Mouse (Mus musculus) hindbrain, postnatal 0 days (tissue): ENCODE measurements at regions not wholly inside any gene's neighbourhood (a gene's known extent, or its start where the extent isn't known, plus 50 kb on each side); places are given as distances from the start of the nearest gene placed in this dataset.

Experiments used
- ATAC-seq: fragments of 200-750 bp; cut with Nextera tagmentation; 2 replicates; pipeline ENCODE4 v1.8.0; 2017; ENCODE audit warnings: mild to moderate bottlenecking, moderate TSS enrichment, moderate library complexity
- DNase-seq: peaks from one replicate; pipeline ENCODE4 v3.0.0-alpha.2; 2015; ENCODE audit warnings: low spot score
- H3K27ac ChIP-seq: fragments of 300-500 bp; sonication (generic); 2 replicates; pipeline ENCODE4 v1.5.1; 2014; ENCODE audit warnings: mild to moderate bottlenecking
- H3K27me3 ChIP-seq: fragments of 300-500 bp; sonication (generic); 2 replicates; pipeline ENCODE4 v1.6.1; 2014; ENCODE audit warnings: low read length, mixed read lengths; ENCODE audit not compliant: insufficient read depth
- H3K36me3 ChIP-seq: fragments of 300-500 bp; sonication (generic); 2 replicates; pipeline ENCODE4 v1.6.1; 2014; ENCODE audit warnings: low read length, mixed read lengths; ENCODE audit not compliant: insufficient read depth
- H3K4me1 ChIP-seq: fragments of 300-500 bp; sonication (generic); 2 replicates; pipeline ENCODE4 v1.6.1; 2014; ENCODE audit warnings: antibody characterized with exemption, low read length, mixed read lengths; ENCODE audit not compliant: insufficient read depth
- H3K4me2 ChIP-seq: fragments of 300-500 bp; sonication (generic); 2 replicates; pipeline ENCODE4 v1.6.1; 2014; ENCODE audit warnings: low read depth, mild to moderate bottlenecking, low read length, moderate library complexity, mixed read lengths
- H3K4me3 ChIP-seq: fragments of 300-500 bp; sonication (generic); 2 replicates; pipeline ENCODE4 v1.5.1; 2014; ENCODE audit warnings: low read length
- H3K9ac ChIP-seq: fragments of 300-500 bp; sonication (generic); replicated peaks from 2 replicates; pipeline ENCODE4 v1.6.1; 2014; ENCODE audit warnings: mild to moderate bottlenecking, low read length, moderate library complexity, mixed read lengths
- H3K9me3 ChIP-seq: fragments of 300-500 bp; sonication (generic); 2 replicates; pipeline ENCODE4 v1.6.1; 2016; ENCODE audit warnings: low read length, mixed read lengths
- CTCF ChIP-seq: IDR thresholded peaks from 2 replicates; pipeline ENCODE4 v1.5.1; 2016; ENCODE audit warnings: antibody characterized with exemption, control low read depth, low read depth
- WGBS: fragments of 180-500 bp; shearing (Covaris S2); extraction: QIAGEN DNeasy Blood & Tissue Kit; methylation state at CpG from one replicate; pipeline ENCODE4 v1.1.7; 2014; 5-methylcytosine and 5-hydroxymethylcytosine counted together

- H3K9ac ChIP-seq, result no peak overlapping the region
- 92% methylated on average over 10 of the region's 10 CpGs for whole genome bisulfite sequencing
- no peaks in the 10 kb centered on the region for H3K36me3 ChIP-seq
- DNase-seq (no peak), ATAC-seq (no peak)
- H3K27me3 ChIP-seq, result no peaks in the 10 kb centered on the region
- no peaks in the 10 kb centered on the region for H3K9me3 ChIP-seq
- H3K4me2 ChIP-seq, result no peak overlapping the region
- no peak for TF ChIP-seq CTCF
- no peak overlapping the region for H3K4me3 ChIP-seq
- no peak overlapping the region for H3K27ac ChIP-seq
- H3K4me1 ChIP-seq, result 0 out of 2 replicates have a peak, but pooled peaks cover 4% of the 10 kb centered on the region
These were observed 1222.2 kb upstream of the A1bg start for GRCm38 (mm10) chr15:62144776-62145564.

- 62% methylated on average over 4 of the region's 4 CpGs for WGBS
These were observed 1217.0 kb upstream of the A1bg start for GRCm38 (mm10) chr15:62139859-62140258.

DNA sequence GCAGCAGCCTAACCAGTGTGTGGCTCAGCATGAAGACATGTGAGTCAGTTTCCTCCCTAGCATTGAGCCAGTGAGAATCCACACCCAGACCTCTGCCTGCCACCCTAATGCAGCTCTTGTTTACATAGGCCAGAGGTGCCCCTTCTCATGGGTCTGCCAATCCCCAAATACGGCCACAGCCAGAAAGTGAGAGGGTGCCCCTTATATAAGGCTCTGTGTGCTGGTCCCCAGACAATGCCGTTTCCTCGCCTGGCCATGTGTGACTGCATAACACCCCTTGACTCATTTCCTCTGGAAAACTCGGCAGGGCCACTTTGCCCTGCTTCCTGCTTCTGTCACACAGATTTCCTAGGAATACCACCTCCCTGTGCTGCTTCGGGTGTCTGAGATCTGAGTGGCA lies 1216.4 kb upstream of the A1bg start:
- no peak for TF ChIP-seq CTCF
- Histone ChIP-seq H3K27ac (no peak overlapping the region), H3K9me3 (no peaks in the 10 kb centered on the region)

More at GRCm38 (mm10) chr15:62139859-62140258, 1217.0 kb upstream of the A1bg start:
- H3K9ac ChIP-seq, result no peak overlapping the region
- no peaks in the 10 kb centered on the region for H3K9me3 ChIP-seq
- H3K27me3 ChIP-seq, result no peaks in the 10 kb centered on the region
- no peak overlapping the region for H3K4me3 ChIP-seq
- 0 out of 2 replicates have a peak, but pooled peaks cover 10% of the 10 kb centered on the region for H3K4me1 ChIP-seq
- H3K36me3 ChIP-seq, result no peaks in the 10 kb centered on the region
- no peak overlapping the region for H3K4me2 ChIP-seq
- no peak overlapping the region for H3K27ac ChIP-seq
- DNase-seq, result no peak
- no peak for TF ChIP-seq CTCF
- no peak for ATAC-seq

GRCm38 (mm10) chr15:62138701-62139100 lies 1215.9 kb upstream of the A1bg start:
- no peaks in the 10 kb centered on the region for H3K9me3 ChIP-seq
- no peak overlapping the region for H3K4me3 ChIP-seq
- no peaks in the 10 kb centered on the region for H3K27me3 ChIP-seq
- no peak for ATAC-seq
- no peak overlapping the region for H3K27ac ChIP-seq
- WGBS, result 90% methylated on average over 6 of the region's 6 CpGs
- no peak for TF ChIP-seq CTCF
- H3K9ac ChIP-seq, result no peak overlapping the region
- 0 out of 2 replicates have a peak, but pooled peaks cover 10% of the 10 kb centered on the region for H3K4me1 ChIP-seq
- no peak for DNase-seq
- H3K4me2 ChIP-seq, result no peak overlapping the region
- H3K36me3 ChIP-seq, result no peaks in the 10 kb centered on the region

More for the DNA sequence above, 1216.4 kb upstream of the A1bg start:
- DNase-seq, result no peak
- Histone ChIP-seq H3K4me3 (no peak overlapping the region), H3K9ac (no peak overlapping the region), H3K4me2 (no peak overlapping the region), H3K4me1 (0 out of 2 replicates have a peak, but pooled peaks cover 10% of the 10 kb centered on the region), H3K27me3 (no peaks in the 10 kb centered on the region), H3K36me3 (no peaks in the 10 kb centered on the region)
- 63% methylated on average over 5 of the region's 5 CpGs for WGBS
- ATAC-seq, result no peak

DNA sequence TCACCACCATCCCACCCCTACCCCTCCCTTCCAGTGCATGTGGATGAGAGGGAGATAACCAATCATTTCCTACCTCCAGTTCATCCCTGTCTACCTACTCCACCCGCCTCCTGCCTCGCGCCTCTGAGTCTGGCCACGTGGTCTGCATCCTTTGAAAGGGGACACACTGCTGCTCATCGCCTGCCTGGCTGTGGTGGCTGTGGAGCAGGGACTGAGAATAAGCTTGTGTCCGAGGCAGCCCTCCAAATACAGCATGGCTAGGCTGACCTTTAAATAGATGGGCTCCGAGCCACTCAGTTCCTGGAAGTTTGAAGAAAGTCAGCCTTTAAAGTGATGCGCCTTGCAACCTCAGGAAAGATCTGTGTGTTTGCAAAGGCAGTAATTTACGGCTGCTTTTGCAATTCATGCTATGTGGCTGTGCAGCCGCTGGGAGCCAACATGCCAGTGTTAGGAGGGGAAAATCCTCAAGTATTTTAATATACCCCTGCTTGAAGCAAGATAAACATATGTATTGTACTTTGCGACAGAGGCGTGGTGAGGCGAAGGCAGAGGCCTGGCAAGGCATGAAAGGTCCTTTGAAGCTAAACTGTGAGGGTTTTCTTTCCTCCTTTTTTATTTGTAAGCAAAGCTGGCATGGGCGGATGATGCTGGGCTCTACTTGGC lies 1214.3 kb upstream of the A1bg start:
- Histone ChIP-seq H3K27me3 (no peaks in the 10 kb centered on the region), H3K36me3 (no peaks in the 10 kb centered on the region), H3K4me3 (no peak overlapping the region), H3K9me3 (no peaks in the 10 kb centered on the region), H3K27ac (no peak overlapping the region), H3K4me1 (0 out of 2 replicates have a peak, but pooled peaks cover 10% of the 10 kb centered on the region), H3K9ac (no peak overlapping the region), H3K4me2 (no peak overlapping the region)
- peak; percentile 53 for DNase-seq
- ATAC-seq, result peak; percentile 59; the same call in 1 of the 2 replicates
- 42% methylated on average over 14 of the region's 14 CpGs for WGBS
- TF ChIP-seq CTCF, result peak; percentile 22; the same call in 1 of the 2 replicates

DNA sequence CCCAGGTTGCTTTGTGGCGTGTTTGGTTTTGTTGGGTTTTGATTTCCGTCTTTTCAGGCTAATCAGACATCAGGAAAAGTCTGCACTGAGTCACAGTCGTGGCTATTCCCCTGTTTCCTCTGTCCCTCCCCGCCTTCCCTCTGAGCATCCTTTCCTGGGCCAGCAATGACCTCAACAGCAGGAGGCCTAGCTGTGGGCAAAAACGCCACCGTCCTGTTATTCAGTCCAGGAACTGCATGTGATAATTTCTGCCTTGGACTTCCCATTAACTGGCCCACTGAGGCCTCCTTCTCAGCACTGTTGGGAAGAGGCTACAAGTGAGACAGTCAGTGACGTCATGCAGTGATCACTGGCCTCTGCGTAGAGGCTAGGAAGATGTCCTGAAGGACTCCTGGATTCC lies 1212.0 kb upstream of the A1bg start:
- no peak for ATAC-seq

More for the DNA sequence above, 1212.0 kb upstream of the A1bg start:
- Histone ChIP-seq H3K4me3 (no peak overlapping the region), H3K27ac (no peak overlapping the region), H3K4me2 (no peak overlapping the region), H3K36me3 (no peaks in the 10 kb centered on the region), H3K27me3 (no peaks in the 10 kb centered on the region), H3K4me1 (0 out of 2 replicates have a peak, but pooled peaks cover 10% of the 10 kb centered on the region), H3K9ac (no peak overlapping the region), H3K9me3 (no peaks in the 10 kb centered on the region)
- WGBS, result 81% methylated on average over 8 of the region's 8 CpGs
- DNase-seq, result no peak
- TF ChIP-seq CTCF, result no peak
